Mouse (Mus musculus) skeletal muscle tissue, adult 2 months (tissue): Measurements from ENCODE around the gene H2-Eb1.
"Not testable (repeated sequence)": the region's sequence is repeated elsewhere in the genome, so short reads cannot be mapped to it uniquely, and the experiment has no call there.

Experiments used
- DNase-seq: peaks from one replicate; pipeline ENCODE4 v3.0.0-alpha.2; 2012; ENCODE audit warnings: low read depth, low spot score

Gene H2-Eb1

GRCm38 (mm10) chr17:34288131-34288530 is 17.5 kb upstream of the H2-Eb1 start:
- no peak for DNase-seq

- DNase-seq, result peak; percentile 84
These were observed 14.1 kb upstream of the H2-Eb1 start for GRCm38 (mm10) chr17:34291609-34292008.

GRCm38 (mm10) chr17:34292570-34292969 is 13.1 kb upstream of the H2-Eb1 start:
- no peak for DNase-seq

- DNase-seq, result no peak
These were observed 12.1 kb upstream of the H2-Eb1 start for GRCm38 (mm10) chr17:34293533-34293932.

- no peak for DNase-seq
These were observed 11.4 kb upstream of the H2-Eb1 start for GRCm38 (mm10) chr17:34294249-34294648.

GRCm38 (mm10) chr17:34295307-34295706 is 10.4 kb upstream of the H2-Eb1 start:
- no peak for DNase-seq

- peak; percentile 78 for DNase-seq
These were observed 9.5 kb upstream of the H2-Eb1 start for GRCm38 (mm10) chr17:34295891-34296794.

GRCm38 (mm10) chr17:34299356-34299755 is 6.3 kb upstream of the H2-Eb1 start:
- no peak for DNase-seq

DNA sequence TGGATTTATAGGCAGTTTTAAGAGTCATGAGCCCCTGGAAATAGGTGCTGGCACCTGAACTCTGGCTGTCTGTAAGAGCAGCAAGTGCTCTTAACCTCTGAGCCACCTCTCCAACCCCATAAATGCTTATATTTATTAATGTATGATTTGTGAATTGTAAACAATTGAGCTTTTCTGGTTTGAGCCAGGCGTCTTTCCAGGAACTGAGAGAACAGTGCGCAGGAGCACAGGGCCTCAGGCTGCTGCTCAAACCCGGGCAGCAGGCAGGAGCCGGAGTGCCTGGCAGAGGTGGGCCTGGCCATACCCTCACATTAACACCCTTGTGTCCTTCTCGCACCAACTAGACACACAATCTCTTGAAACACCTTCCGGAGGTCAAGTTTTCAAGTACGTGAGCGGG is 5.6 kb upstream of the H2-Eb1 start:
- no peak for DNase-seq

DNA sequence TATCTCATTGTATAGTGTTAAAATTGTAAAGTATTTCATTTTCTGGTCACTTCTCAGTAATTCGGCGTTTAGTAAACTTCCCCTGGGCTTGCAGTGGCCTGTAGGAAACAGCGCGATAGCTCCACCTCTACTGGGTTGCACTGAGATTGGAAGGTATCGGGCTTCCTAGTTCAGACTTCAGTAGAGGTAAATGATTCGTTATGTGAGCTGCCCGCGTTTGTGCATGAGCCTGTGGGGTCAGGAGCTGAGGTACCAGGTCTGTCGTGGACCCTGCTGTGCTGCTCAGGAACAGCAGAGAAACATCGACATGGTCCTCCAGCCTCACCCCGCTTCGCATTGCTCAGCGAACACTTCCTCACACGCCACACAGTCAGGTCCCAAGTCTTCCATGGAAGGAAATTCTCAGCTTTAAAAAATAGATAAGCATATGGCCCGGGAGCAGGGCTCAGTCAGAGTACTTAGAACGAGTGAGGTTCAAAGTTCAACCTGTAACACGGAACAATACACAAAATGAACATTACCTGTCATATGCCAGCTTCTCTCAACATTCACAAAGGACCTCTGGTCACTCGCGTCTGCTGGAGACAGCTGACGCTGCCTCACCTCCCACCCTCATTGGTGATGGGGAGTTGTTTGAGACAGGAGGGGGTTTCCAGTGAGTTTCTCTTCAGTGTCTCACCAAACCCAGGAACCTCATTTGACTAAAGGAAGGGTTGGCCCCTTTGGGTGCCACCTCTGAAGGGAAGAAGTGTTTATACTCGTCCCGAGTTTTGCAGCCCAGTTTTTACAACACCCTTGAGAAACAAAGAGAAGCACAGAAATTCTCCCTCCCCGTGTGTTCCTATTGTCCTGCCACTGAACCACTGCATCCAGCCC is 4.7 kb upstream of the H2-Eb1 start:
- DNase-seq, result peak; percentile 40

- no peak for DNase-seq
These were observed 3.9 kb upstream of the H2-Eb1 start for GRCm38 (mm10) chr17:34301670-34302190.

DNA sequence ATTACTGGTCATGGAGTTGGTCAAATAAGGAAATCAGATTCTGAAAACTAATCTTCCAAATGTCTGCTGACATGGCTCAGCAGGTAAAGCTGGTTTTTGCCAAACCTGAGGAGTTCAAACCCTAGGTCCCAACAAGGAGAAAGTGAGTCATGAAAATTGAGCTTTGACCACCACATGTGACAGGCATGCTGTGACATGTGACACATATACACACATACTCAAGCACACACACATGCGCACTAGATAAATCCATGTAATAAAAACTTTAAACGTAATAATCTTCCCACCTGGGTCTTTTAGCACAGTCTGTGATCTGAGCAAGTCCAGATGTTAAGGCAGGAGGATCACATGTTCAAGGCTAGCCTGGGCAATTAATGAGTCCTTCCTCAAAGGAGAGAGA is 1.9 kb upstream of the H2-Eb1 start:
- no peak for DNase-seq

DNA sequence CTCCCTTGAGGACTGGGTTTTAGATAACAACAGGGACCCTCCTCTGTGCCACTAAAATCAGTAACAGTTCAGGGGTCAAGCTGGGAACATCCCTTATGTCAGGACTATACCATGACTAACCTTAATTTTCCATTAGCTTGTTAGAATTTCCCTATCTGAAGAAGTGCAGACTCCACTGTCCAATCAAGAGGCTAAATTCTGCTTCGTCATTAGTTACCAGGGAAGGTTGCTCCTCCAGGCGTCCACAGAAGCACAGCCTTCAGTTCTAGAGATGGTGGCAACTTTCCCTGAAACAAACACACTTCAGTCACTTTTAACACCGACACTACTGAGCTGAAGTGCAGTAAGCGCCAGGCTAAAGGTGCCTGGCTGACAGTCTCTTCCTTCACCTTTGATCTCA is 916 bp upstream of the H2-Eb1 start:
- DNase-seq, result peak; percentile 80

DNA sequence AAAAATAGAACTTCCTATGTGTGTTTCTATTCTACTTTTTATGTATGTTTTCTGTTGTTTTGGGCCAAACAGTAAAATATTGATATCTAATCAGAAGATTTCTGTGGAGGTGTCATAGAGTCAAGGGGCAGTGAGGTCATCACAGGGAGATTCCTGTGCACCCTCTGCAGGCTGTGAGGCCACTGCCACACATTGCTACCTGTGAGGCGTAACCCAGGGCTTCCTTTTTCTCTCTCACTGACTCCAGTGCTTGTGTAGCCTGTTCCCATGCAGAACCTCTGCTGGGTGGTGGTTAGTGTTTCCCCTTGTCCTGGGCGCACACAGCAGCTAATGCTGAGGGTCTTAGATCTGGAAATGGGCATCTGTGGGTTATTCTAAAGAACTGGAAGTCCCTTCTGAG is 740 bp downstream of the H2-Eb1 start:
- no peak for DNase-seq

DNA sequence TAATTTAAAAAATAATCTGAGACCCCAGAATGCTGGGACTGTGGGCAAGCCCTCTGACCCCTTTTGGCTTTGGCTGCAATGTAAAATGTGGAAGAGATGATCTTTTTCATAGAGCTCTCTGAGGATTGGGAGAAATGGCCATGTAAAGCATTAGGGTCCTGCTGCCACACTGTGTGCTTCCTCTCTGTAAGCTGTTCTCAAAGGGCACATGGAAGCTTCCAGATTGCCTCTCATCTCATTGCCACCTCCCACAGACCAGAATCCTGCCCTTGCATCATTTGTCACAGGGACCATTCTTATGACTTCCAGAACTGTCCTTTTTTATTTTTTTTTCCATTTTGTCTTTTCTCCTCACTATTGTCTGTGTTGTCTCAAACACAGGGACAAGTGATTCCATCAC is 1.5 kb downstream of the H2-Eb1 start:
- no peak for DNase-seq

DNA sequence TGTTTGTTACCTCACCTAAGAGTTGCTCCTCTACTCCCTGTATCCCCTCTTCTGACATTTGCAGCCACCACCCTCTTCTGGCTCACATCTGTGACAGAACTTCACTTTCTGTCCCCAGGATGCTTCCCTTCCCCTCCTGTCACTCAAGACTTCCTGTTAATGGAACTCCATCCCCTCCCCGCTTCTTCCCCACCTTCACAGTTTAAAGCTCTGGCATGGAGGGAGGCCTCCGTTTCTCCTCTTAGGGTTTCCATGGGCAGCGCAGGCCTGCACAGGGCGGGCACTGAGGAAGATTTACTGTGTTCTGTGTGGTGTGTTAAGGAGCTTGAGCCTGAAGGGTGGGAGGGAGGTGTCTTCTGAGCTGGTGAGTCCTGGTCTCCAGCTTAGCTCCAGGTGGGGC is 2.5 kb downstream of the H2-Eb1 start:
- DNase-seq, result no peak

DNA sequence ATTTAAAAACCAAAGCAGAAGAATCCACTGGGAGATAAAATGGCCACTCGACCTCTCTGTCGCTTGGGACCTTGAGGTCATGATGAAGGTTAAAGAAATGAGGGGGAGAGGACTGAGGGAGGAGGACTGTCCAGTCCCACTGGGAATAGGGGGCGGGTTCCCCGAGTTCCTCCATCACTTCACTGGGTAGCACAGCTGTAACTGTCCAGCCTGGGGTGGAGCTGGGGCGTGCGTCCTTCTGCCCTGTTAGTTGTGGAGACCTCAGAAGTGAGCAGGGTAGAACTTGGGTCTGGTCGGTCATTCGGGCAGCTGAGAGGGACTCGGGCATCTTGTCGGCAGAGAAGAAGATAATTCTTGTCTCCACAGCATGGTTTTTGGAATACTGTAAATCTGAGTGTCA is 3.6 kb downstream of the H2-Eb1 start:
- DNase-seq, result no peak

DNA sequence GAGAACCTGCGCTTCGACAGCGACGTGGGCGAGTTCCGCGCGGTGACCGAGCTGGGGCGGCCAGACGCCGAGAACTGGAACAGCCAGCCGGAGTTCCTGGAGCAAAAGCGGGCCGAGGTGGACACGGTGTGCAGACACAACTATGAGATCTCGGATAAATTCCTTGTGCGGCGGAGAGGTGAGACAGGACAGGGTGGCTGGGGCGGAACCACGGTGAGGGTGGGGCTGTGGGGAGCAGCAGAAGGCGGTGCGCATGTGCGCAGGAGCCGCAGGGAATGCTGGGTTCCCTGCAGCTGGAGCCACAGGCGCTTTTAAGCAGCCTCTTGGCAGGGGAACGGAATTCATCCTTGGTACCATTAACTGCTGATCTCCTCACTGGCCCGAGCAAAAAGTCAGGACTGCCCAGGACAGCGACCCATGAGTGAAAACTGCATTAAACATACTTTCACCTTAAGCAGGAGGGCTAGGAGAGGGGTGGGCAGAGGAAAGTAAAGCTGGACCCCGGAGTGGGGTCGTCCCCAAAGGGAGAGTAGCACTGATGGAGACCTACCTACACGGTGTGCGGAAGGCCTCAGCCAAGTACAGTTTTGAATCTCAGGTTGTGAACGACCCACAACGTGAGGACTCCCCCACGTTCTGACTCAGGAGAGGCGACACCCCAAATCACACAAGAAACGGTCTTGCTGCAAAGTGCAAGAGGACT is 4.2 kb downstream of the H2-Eb1 start:
- peak; percentile 50 for DNase-seq

- not testable (repeated sequence) for DNase-seq
These were observed 4.9 kb downstream of the H2-Eb1 start for GRCm38 (mm10) chr17:34310526-34310925.

DNA sequence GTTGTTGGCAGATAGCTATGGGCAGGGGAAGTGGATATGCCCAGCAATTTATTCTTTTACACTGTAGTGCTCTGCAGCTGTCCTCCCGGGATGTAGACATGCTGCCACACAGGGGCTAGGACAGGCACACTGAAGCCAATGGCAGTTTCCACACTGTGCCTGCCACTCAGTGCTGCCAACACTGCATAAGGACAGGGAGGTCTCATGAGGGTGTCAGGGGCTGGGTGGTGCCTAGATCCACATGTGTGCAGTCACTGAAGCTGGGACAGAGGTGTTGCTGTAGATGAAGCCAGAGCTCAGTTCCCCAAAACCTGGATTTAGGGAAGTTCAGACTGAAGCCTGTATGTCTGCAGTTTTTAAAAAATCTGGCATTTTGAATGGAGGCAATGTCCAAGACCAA is 6.5 kb downstream of the H2-Eb1 start:
- DNase-seq, result no peak

DNA sequence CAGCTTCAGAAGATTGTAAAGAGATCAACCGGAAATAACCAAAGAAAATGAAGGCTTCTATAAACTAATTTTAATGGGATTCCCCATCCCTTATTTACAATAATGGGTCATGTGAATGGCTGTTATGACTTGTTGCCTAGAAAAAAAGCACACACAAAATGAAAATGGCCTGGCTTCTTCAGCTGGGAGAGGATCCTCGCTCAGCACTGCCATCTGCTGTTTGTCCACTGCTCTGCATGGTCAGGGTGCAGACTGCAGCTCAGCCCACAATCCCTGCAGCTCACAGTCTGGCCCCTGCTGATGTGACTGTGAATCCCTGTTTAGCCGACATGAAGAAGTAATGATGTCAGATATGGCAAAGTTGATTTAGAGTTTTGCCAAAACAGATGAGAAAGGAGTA is 7.7 kb downstream of the H2-Eb1 start:
- DNase-seq, result peak; percentile 30

GRCm38 (mm10) chr17:34314286-34314685 is 8.6 kb downstream of the H2-Eb1 start:
- no peak for DNase-seq
